Mouse (Mus musculus) CH12.LX (cell line): ENCODE measurements around the gene Minos1. TPM values are rescaled to one million over a fixed set of nuclear protein-coding genes. Genes with fewer than 3 reads are reported as not detected.

Experiments
- DNase-seq: peaks from one replicate; pipeline ENCODE4 v3.0.0-alpha.2; 2013; ENCODE audit errors: extremely low read depth
- H3K27ac ChIP-seq: 2 replicates; pipeline ENCODE4 v1.5.1; 2012; ENCODE audit warnings: low read depth, mild to moderate bottlenecking, control low read depth, moderate library complexity; ENCODE audit not compliant: insufficient read depth
- H3K27me3 ChIP-seq: replicated peaks from 2 replicates; pipeline ENCODE3; 2012; ENCODE audit warnings: inconsistent platforms
- H3K36me3 ChIP-seq, 2 experiments: replicated peaks in 1 of 2; 2 replicates each; pipeline versions ENCODE3 to v1.6.1; 2012; ENCODE audit warnings: inconsistent platforms in 1 of 2, low read length in 1 of 2, mild to moderate bottlenecking in 1 of 2, mixed read lengths in 1 of 2, moderate library complexity in 1 of 2; ENCODE audit not compliant: control insufficient read depth in 1 of 2, insufficient read depth in 1 of 2
- H3K4me1 ChIP-seq, 2 experiments: 2 replicates each; pipeline ENCODE4 v1.6.1; 2012; ENCODE audit warnings: inconsistent platforms in 1 of 2, moderate library complexity in 1 of 2; ENCODE audit not compliant: insufficient read depth in 2 of 2, control insufficient read depth in 1 of 2
- H3K4me2 ChIP-seq: 2 replicates; pipeline ENCODE4 v1.6.1; 2012; ENCODE audit warnings: low read depth, mild to moderate bottlenecking, control low read depth; ENCODE audit not compliant: poor library complexity, insufficient read depth, severe bottlenecking
- H3K4me3 ChIP-seq, 3 experiments: fragments of 150-350 bp in 1 of 3; sonication (generic) in 1 of 3; replicated peaks in 1 of 3; 2 replicates each; pipeline versions ENCODE3 to v1.5.1; 2011 to 2012; ENCODE audit warnings: low read depth in 2 of 3, low read length in 2 of 3, mild to moderate bottlenecking in 2 of 3, moderate library complexity in 2 of 3, control low read depth in 1 of 3, improper control_type of control experiment in 1 of 3, inconsistent platforms in 1 of 3, mixed read lengths in 1 of 3; ENCODE audit not compliant: poor library complexity in 1 of 3
- H3K79me2 ChIP-seq: replicated peaks from 2 replicates; pipeline ENCODE4 v1.6.1; 2012; ENCODE audit warnings: mild to moderate bottlenecking, moderate library complexity; ENCODE audit not compliant: control insufficient read depth, poor library complexity, insufficient read depth, severe bottlenecking; ENCODE audit errors: extremely low read depth
- H3K9ac ChIP-seq: 2 replicates; pipeline ENCODE4 v1.6.1; 2012; ENCODE audit warnings: low read depth, mild to moderate bottlenecking, control low read depth, moderate library complexity; ENCODE audit not compliant: insufficient read depth
- H3K9me3 ChIP-seq: replicated peaks from 2 replicates; pipeline ENCODE3; 2012; ENCODE audit warnings: low read length, inconsistent platforms, mixed read lengths
- BHLHE40 ChIP-seq: IDR thresholded peaks from 2 replicates; pipeline ENCODE4 v1.6.1; 2011; ENCODE audit warnings: mild to moderate bottlenecking, low read depth, low read length, improper control_type of control experiment
- CHD1 ChIP-seq: IDR thresholded peaks from 2 replicates; pipeline ENCODE4 v1.6.1; 2012; ENCODE audit warnings: low read depth, low read length, improper control_type of control experiment, inconsistent platforms
- CTCF ChIP-seq, 2 experiments: IDR thresholded peaks in 1 of 2; conservative IDR thresholded peaks in 1 of 2; 2 replicates each; pipeline ENCODE4 v1.5.1; 2011 to 2012; ENCODE audit warnings: low read depth in 2 of 2, low read length in 2 of 2, improper control_type of control experiment in 1 of 2, inconsistent platforms in 1 of 2, mild to moderate bottlenecking in 1 of 2, moderate library complexity in 1 of 2
- EP300 ChIP-seq: IDR thresholded peaks from 2 replicates; pipeline ENCODE4 v1.6.1; 2011; ENCODE audit warnings: low read length, improper control_type of control experiment
- ETS1 ChIP-seq: conservative IDR thresholded peaks from 2 replicates; pipeline ENCODE4 v1.6.1; 2012; ENCODE audit warnings: low read depth, mild to moderate bottlenecking, inconsistent platforms, low read length, improper control_type of control experiment, moderate library complexity
- GABPA ChIP-seq: IDR thresholded peaks from 2 replicates; pipeline ENCODE4 v1.6.1; 2012; ENCODE audit warnings: low read depth, low read length, improper control_type of control experiment, inconsistent platforms; ENCODE audit not compliant: insufficient replicate concordance
- IRF4 ChIP-seq: IDR thresholded peaks from 2 replicates; pipeline ENCODE4 v1.6.1; 2014; ENCODE audit warnings: low read depth, mild to moderate bottlenecking, inconsistent platforms, low read length, improper control_type of control experiment
- JUN ChIP-seq: IDR thresholded peaks from 2 replicates; pipeline ENCODE4 v1.6.1; 2011; ENCODE audit warnings: low read depth, mild to moderate bottlenecking, low read length, improper control_type of control experiment, moderate library complexity; ENCODE audit not compliant: insufficient read depth
- JUND ChIP-seq: conservative IDR thresholded peaks from 2 replicates; pipeline ENCODE4 v1.6.1; 2011; ENCODE audit warnings: low read depth, low read length, improper control_type of control experiment
- KAT2A ChIP-seq: IDR thresholded peaks from 2 replicates; pipeline ENCODE4 v1.6.1; 2012; ENCODE audit warnings: low read length, improper control_type of control experiment, inconsistent platforms; ENCODE audit not compliant: insufficient replicate concordance
- MAFK ChIP-seq: IDR thresholded peaks from 2 replicates; pipeline ENCODE4 v1.6.1; 2011; ENCODE audit warnings: low read length, improper control_type of control experiment; ENCODE audit not compliant: insufficient replicate concordance
- MAX ChIP-seq: IDR thresholded peaks from 2 replicates; pipeline ENCODE4 v1.6.1; 2011; ENCODE audit warnings: low read length, improper control_type of control experiment
- MEF2A ChIP-seq: IDR thresholded peaks from 2 replicates; pipeline ENCODE4 v1.6.1; 2014; ENCODE audit warnings: low read depth, mild to moderate bottlenecking, inconsistent platforms, low read length, improper control_type of control experiment, borderline replicate concordance
- NRF1 ChIP-seq: IDR thresholded peaks from 2 replicates; pipeline ENCODE4 v1.6.1; 2014; ENCODE audit warnings: low read depth, mild to moderate bottlenecking, inconsistent platforms, low read length, improper control_type of control experiment, moderate library complexity
- PAX5 ChIP-seq: IDR thresholded peaks from 2 replicates; pipeline ENCODE4 v1.6.1; 2012; ENCODE audit warnings: low read length, inconsistent platforms, mixed read lengths
- POLR2A ChIP-seq: IDR thresholded peaks from 2 replicates; pipeline ENCODE4 v1.6.1; 2011; ENCODE audit warnings: low read depth, mild to moderate bottlenecking, improper control_type of control experiment, low read length
- RAD21 ChIP-seq: IDR thresholded peaks from 2 replicates; pipeline ENCODE4 v1.6.1; 2011; ENCODE audit warnings: low read depth, mild to moderate bottlenecking, low read length, improper control_type of control experiment, moderate library complexity
- RCOR1 ChIP-seq: conservative IDR thresholded peaks from 2 replicates; pipeline ENCODE4 v1.6.1; 2012; ENCODE audit warnings: low read depth, mild to moderate bottlenecking, inconsistent platforms, low read length, improper control_type of control experiment
- SMC3 ChIP-seq: IDR thresholded peaks from 2 replicates; pipeline ENCODE4 v1.6.1; 2011; ENCODE audit warnings: low read depth, low read length, improper control_type of control experiment
- USF1 ChIP-seq: IDR thresholded peaks from 2 replicates; pipeline ENCODE4 v1.6.1; 2014; ENCODE audit warnings: low read depth, mild to moderate bottlenecking, inconsistent platforms, low read length, improper control_type of control experiment
- USF2 ChIP-seq: conservative IDR thresholded peaks from 2 replicates; pipeline ENCODE4 v1.6.1; 2011; ENCODE audit warnings: low read depth, low read length, improper control_type of control experiment
- ZC3H11A ChIP-seq: IDR thresholded peaks from 2 replicates; pipeline ENCODE4 v1.6.1; 2012; ENCODE audit warnings: low read depth, mild to moderate bottlenecking, inconsistent platforms, low read length, improper control_type of control experiment
- ZKSCAN1 ChIP-seq: IDR thresholded peaks from 2 replicates; pipeline ENCODE4 v1.6.1; 2012; ENCODE audit warnings: low read depth, inconsistent platforms, low read length, improper control_type of control experiment, borderline replicate concordance
- ZNF384 ChIP-seq: IDR thresholded peaks from 2 replicates; pipeline ENCODE4 v1.6.1; 2012; ENCODE audit warnings: low read depth, low read length, improper control_type of control experiment, inconsistent platforms
- dilution Hi-C: fragments of 300-500 bp; cut with MboI; formaldehyde crosslinking; loops from 2 replicates; pipeline ENCODE4 v1.14.3; 2020; ENCODE audit warnings: low sequenced_read_pairs; ENCODE audit not compliant: extremely low pct_unique_long_range_greater_than_20kb, extremely low pct_ligation_motif_present
- in situ Hi-C: fragments of 300-500 bp; cut with MboI; formaldehyde crosslinking; loops from 3 replicates; pipeline ENCODE4 v1.14.3; 2019; ENCODE audit warnings: low sequenced_read_pairs, low pct_ligation_motif_present, low pct_unique_long_range_greater_than_20kb, mixed read lengths
- polyA plus RNA-seq: library from polyadenylated mRNA; unstranded; fragments of >175 nt; gene quantifications from 2 replicates; pipeline ENCODE4 v1.2.1, GENCODE M21; 2012; ENCODE audit warnings: low read depth; ENCODE audit not compliant: insufficient read length
- total RNA-seq, 2 experiments: library from RNA; depleted of rRNA; stranded (reverse); fragments of 300-350 nt in 1 of 2; fragments of >200 nt in 1 of 2; gene quantifications; 2 replicates each; pipeline ENCODE4 v1.2.3; 2012 to 2014

Gene Minos1
- total and polyA plus RNA-seq, 3 experiments = 39.2 to 418 (median 151) TPM

DNA sequence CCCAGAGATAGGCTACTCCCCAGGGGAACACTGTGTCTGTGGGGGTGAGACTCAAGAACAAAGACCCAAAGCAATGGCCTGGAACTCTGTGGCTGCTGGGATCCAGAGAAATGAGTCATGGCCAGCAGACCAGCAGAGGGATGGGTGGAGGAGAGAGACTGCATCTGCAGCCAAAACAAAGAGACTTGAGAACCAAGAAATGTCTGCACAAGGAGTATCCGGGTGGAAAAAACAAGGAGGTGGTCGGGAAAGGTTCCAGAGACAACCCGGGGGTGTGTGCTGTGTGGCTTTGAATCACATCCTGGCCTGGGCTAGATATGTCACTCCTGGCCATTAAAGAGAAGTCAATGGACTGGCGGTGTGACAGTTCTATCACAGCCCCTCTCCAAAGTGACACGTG is 15.8 kb upstream of the Minos1 start:
- DNase-seq = no peak
- no peaks in the 10 kb centered on the region for H3K4me1 ChIP-seq
- peaks cover 28% of the 10 kb centered on the region for H3K9me3 ChIP-seq
- H3K9ac ChIP-seq = no peak overlapping the region
- no peaks in the 10 kb centered on the region for H3K79me2 ChIP-seq
- peaks cover 13% of the 10 kb centered on the region for H3K27me3 ChIP-seq
- no peak overlapping the region for H3K27ac ChIP-seq
- H3K4me2 ChIP-seq = no peak overlapping the region
- TF ChIP-seq MAFK = no peak
- TF ChIP-seq ZKSCAN1 = no peak
- TF ChIP-seq GABPA = no peak
- no peak for TF ChIP-seq USF1
- no peak for TF ChIP-seq EP300
- TF ChIP-seq IRF4 = no peak
- TF ChIP-seq USF2 = no peak
- no peak for TF ChIP-seq ETS1
- no peak for TF ChIP-seq ZNF384
- TF ChIP-seq ZC3H11A = no peak
- no peak for TF ChIP-seq POLR2A
- TF ChIP-seq RCOR1 = no peak
- no peak for TF ChIP-seq SMC3
- TF ChIP-seq NRF1 = no peak
- TF ChIP-seq BHLHE40 = no peak
- no peak for TF ChIP-seq JUND
- TF ChIP-seq MEF2A = no peak
- TF ChIP-seq KAT2A = no peak
- TF ChIP-seq CHD1 = no peak
- no peak for TF ChIP-seq JUN
- in situ Hi-C loops (no loop called here), dilution Hi-C loops (no loop called here)
- H3K36me3 ChIP-seq = no peaks in the 10 kb centered on the region
- H3K4me3 ChIP-seq = no peak overlapping the region

- dilution Hi-C loops = no loop called here
- DNase-seq = peak; percentile 27
Observed at GRCm38 (mm10) chr4:139145156-139145555, 14.2 kb upstream of the Minos1 start.

More at GRCm38 (mm10) chr4:139145156-139145555, 14.2 kb upstream of the Minos1 start:
- in situ Hi-C loops = no loop called here
- Histone ChIP-seq H3K27ac (no peak overlapping the region), H3K27me3 (peaks cover 13% of the 10 kb centered on the region), H3K9ac (no peak overlapping the region), H3K4me1 (no peaks in the 10 kb centered on the region), H3K4me2 (no peak overlapping the region), H3K9me3 (peaks cover 19% of the 10 kb centered on the region), H3K4me3 (no peak overlapping the region), H3K36me3 (no peaks in the 10 kb centered on the region), H3K79me2 (no peaks in the 10 kb centered on the region)
- no peak for TF ChIP-seq RCOR1
- TF ChIP-seq SMC3 = peak; percentile 45
- TF ChIP-seq MAX = no peak
- TF ChIP-seq ZC3H11A = no peak
- no peak for TF ChIP-seq USF1
- peak; percentile 37 for TF ChIP-seq RAD21
- no peak for TF ChIP-seq PAX5
- TF ChIP-seq POLR2A = no peak
- TF ChIP-seq CTCF (conservative IDR thresholded peaks at IDR 0.05 in 1 of 2, IDR thresholded peaks at IDR 0.05 in 1 of 2; ENCODE audit: low read depth in 2 of 2, low read length in 2 of 2) = peak in 1 of 2 experiments; percentile 61; a peak in 2 of 4 replicates
